Mouse (Mus musculus): ENCODE data around the gene Nfatc3.
A peak's percentile ranks its signal among the peaks of the same experiment; 100 is the strongest.

The Nfatc3 gene

DNA sequence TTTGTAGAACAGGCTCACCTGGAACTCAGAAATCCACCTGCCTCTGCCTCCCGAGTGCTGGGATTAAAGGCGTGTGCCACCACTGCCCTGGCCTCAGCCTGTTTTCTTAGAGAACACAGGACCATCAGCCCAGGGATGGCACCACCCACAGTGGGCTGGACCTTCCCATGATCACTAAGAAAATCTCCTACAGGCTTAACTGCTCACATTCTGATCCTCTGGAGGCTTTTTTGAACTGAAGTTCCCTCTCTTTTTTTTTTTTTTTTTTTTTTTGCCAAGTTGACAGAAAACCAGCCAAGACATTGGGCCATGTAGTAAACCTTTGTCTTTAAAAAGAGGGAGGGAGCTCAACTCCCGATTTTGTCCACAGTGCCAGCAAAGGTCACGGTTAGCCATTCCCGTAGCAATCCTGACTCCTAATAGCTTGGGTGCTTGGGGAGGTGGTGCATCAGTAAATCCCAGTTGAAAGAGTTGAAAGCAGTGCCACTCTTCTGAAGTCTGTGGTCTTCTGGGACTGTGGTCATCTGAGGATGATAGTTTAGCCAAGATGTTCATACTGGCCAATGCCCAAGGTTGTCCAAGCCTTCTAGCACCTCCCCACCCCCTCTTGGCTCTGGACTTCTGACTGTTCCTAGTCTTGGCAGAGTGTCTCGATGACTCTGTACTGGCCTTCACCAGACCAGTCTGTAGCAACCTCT lies 89.4 kb downstream of the Nfatc3 start:
- DNase-seq (ENCODE audit: low spot score): peak; percentile 99

DNA sequence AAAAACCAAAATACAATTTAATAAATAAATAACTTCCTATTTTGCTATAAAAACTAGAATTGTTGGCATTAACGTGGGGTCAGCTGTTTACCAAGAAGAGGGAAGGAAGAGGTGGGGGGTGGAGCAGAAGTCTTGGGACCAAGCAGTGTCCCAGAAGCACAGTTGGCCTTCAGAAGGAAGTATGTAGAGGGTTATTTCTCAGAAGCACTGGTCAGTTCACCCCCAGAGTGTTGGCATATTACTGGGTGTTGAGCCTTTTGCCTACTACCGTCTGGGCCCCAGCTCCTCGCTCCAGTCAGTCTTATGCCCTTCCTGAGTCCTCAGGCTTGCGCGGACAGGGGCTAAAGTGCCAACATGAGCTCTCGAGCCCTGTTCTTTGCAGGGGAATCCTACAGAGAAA lies 90.4 kb downstream of the Nfatc3 start:
- peak; percentile 96 for DNase-seq (ENCODE audit: low spot score)

DNA sequence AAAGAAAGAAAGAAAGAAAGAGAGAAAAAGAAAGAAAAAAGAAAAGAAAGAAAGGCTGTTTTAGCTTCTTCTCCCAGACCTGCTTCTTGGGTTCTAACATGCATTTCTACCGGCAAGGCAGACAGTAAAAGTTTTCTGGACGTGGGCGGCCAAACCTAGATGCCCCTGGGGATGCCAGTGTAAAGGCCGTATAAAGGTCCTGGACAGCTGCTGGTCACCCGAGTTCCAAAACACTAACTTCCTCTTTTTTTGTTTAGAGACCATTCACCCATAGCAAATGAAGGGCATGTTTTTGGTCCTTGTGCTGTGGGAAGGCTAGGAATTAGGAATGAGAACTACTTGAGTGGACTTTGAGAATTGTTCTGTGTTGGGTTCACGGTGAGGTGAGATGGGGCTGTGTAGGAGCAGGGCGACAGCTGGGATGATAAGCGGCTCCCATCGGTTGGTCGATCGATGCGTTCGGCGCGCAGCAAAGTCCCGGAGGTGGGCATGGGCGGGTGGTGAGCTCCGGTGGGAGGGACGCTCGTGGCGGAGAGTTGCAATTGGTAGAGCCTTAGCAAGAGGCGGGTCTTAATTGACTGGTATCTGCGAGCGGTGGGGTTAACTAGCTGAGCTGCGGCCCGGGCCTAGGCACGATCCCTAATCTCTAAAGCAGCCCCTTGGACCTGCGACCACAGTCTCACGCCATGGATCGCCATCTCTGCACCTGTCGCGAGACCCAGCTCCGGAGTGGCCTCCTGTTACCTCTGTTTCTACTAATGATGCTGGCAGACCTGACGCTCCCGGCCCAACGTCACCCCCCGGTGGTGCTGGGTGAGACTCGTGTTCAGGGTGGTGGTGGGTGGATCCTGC lies 91.4 kb downstream of the Nfatc3 start, which contains the start of gene Pla2g15:
Pla2g15 (plus strand) TSS at position 599 of the 852 bp plus-strand sequence.
- peak; percentile 93 for DNase-seq (ENCODE audit: low spot score)

DNA sequence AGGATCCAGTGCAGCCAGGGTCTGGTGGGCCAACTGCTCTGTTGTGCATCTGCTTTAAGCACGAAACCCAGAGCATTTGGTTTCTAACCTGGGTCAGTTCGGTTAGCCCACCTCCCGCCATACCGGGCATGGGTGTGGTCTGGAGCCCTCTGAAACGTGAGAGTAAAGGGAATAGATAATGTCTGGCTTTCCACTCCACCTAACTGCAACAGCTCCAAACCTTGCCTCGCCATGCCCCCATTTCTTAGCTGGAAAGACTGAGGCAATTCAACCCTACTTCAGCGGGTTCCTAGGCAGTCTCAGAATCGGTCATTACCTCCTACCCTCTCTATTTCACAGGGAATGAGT lies 92.0 kb downstream of the Nfatc3 start:
- no peak for DNase-seq (ENCODE audit: low spot score)

DNA sequence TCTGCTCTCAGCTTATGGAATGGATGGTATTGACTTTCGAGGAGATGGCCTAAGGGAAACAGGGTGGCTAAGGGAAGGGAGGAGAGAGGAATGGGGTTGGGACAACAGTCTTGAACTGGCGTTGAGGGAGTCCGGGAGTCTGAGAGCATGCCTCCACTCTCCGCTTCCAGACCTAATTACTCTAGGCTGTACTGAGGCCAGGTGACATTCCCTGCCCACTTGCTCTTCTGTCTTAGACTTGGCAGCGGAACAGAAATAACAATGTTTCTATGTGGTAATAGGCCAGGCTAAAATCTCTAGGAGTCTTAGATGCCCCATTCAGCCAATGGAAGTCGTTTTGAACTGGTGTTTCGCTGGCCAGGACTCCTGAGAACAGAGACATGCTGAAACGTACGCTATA lies 92.4 kb downstream of the Nfatc3 start:
- peak; percentile 75 for DNase-seq (ENCODE audit: low spot score)

DNA sequence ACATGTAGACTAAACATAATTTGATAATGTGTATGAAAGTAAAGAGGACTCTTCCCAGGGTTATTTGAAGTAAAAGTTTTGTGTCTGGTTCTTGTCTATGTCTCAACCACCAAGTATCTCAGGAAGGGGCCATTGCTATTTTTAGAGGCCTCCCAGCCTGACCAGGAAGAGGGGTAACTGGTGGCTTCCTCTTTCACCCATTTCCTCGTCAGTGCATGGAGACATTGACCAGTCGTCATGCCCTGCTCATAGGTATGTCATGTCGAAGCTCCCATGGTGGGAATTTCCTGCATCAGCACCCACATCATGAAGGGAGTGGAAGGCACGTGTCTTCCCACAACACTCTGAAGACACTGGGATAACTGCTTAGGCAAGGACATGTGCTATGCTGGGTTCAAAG lies 94.2 kb downstream of the Nfatc3 start:
- no peak for DNase-seq (ENCODE audit: low spot score)

DNA sequence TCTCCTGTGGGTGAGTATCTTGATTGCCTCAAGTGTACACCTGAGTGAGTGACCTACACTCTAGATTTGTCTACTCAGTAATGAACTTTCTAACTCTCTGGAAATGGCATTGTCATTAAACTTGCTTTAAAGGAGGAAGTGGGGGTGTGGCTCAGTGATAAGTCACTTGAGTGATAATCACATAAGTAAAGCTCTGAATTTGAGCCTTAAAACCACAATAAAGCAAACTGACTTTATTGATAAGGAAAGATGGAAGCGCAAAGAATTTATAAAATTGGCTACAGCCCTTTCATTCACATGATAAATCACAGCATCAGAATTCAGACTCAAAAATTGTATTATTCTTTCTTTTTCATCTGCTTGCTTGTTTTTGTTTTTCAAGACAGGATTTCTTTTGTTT lies 98.8 kb downstream of the Nfatc3 start:
- DNase-seq (ENCODE audit: low spot score): no peak

DNA sequence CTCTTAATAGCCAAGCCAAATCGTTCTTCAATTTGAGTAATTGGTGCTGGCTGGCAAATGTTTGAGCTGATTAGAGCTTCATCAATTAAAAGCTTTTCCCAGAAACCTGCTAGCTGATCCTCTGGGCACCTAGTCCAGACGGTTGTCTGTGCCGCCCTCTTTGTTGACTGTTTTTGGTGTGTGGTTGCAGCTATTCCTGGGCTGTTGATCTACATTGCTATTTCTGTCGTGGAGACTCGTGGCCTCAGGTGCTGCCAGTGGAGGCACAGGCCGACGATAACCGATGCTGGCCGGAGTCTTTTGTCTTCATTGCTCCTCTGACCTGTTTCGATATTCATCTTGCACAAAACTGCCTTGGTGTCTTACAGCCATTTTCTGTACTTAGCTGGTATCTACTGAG lies 99.7 kb downstream of the Nfatc3 start:
- no peak for DNase-seq (ENCODE audit: low spot score)

DNA sequence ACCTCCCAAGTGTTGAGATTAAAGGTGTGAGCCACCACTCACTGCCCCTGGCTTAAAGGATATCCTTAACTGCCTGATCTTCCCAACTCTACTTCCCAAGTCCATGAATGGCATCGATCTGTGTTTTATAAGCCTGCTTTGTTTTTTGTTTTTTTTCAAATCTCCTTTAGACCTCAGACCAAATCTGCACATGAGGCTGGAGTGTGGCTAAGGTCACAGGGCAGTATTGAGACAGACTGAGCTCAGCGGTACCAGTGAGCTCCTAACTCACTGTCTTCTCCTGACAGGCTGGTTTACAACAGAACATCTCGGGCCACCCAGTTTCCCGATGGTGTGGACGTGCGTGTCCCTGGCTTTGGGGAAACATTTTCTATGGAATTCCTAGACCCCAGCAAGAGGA lies 101.2 kb downstream of the Nfatc3 start:
- peak; percentile 74 for DNase-seq (ENCODE audit: low spot score)

DNA sequence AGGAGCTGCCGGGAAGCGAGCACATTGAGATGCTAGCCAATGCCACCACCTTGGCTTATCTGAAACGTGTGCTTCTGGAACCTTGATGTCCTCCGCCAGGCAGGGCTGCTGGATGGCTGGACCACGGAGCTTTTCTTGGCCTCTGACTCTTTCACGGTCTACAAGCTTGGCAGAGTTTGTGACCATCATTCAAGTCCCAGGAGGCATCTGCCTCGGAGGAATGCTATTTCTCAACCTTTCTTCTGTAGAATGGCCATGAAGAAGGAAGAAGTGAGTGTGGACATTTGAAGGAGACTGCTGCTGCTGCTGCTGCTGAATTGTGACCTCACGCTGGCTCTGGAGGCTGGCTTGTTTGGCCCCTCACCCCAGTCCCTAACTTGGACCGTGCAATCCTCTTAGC lies 104.6 kb downstream of the Nfatc3 start:
- DNase-seq (ENCODE audit: low spot score): peak; percentile 53

DNA sequence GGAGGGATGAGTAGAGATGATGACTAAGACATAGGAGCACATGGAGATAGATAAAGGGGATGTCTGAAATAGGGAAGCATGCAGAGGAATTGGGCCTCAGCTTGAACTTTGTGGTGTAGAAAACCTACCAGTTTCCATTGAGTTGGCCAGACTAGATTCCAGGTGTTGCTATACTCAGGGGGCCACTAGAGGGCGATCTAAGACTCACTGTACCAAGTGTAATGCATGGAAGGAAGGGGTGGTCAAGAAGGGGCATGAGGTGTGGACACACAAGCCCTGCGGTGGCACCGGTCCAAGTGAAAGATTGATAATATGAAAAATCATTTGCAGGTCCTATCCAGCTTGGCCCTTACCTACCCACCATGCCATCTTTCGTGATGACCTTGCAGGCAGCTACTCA lies 106.8 kb downstream of the Nfatc3 start:
- peak; percentile 76 for DNase-seq (ENCODE audit: low spot score)

DNA sequence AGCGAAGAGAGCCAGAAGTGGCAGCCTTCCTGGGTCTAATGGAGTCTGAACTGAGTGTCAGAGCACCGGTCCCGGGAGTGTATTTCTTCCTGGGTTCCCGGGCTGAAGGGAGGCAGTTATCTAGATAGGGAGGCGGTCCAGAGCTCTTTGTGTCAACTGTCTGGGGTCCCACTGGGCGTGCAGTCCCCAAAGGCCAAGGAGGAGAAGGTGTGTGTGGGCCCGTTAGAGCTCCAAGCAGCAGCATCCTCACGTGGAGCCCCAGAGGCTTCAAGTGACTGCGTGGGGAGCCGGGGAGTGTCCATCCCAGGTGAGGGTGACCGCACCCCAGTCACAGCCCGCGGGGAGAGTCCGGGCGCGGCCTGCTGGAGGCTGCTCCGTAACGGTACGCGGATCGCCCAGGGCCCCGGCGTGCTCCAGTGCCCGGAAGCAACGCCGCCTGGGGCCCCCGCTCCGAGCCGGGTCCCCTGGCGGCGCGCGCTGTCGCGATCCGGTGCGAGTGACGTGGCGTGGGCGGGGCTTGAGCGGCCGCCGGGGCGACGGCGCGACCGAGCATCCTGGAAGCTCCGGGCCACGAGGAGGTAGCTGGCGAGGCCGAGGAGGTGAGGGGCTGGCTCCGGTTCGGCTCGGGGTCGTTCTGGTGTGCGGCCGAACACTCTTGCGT lies 109.8 kb downstream of the Nfatc3 start, which contains the start of gene Slc7a6:
Slc7a6 (plus strand) TSS at position 502 of the 661 bp plus-strand sequence.
- DNase-seq (ENCODE audit: low spot score): peak; percentile 63

DNA sequence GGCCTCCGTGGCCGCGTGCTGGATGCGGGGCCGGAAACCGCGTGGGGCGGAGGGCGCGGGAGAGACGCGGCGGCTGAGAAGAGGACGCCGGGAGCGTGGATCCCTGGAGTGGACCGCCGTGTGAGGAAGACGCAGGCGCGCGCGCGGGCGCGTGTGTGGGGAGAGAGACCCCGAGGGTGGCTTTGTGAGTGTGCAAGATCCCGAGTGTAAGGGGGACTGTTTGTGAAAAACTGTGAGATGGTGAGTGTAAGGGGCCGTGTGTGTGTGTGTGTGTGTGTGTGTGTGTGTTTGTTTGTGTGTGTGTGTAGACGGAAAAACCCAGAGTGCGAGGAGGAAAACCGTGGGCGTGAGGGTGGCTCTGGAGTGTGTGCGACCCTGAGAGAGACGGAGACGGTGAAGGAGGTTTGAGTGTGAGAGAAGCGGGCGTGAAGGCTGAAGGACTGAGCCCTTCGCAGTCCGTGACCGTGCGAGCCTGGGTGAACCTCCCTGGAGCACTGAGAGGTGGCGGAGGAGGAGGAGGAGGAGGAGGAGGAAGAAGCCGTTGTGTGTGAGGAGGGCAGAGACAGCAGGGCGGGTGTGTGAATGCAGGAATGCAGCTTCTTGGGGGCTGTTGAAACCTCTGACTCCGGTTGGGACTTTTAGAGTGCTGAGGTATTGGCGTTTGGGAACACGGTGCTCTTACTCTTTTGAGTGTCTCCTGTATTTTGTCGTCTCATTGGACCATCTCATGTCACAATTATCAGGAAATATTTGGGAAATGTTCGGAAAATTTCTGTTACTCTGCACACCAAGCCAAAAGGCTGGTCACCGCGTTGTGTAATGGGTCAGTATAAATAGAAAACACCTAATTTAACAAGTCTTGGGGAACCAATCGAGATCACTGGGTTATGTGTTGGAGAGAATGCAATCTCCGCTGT lies 110.6 kb downstream of the Nfatc3 start:
- peak; percentile 73 for DNase-seq (ENCODE audit: low spot score)

DNA sequence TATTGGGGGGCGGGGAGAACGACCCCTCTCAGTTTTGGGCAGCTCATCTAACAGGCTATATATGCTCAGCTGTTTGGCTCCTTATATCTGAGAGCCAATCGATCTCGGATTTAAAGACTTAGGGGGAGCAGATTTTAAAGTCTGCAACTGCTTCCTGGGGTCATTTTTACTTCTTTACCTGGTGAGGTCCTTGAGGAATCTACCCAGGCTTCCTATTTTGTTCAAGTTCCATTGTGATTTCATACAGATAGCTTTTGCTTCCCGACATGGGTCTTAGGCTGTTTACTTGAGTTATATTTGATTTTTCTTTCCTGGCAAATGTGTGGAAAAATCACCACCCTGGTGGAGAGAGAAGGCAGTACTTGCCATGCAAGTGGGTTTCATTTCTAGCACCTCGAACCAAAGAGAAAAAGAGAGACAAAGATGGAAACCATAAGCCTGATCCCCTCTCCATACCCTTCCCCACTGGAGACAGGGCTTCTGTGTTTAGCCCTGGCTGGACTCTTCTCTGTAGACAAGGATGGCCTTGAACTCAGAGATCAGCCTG lies 111.4 kb downstream of the Nfatc3 start:
- DNase-seq (ENCODE audit: low spot score): no peak

DNA sequence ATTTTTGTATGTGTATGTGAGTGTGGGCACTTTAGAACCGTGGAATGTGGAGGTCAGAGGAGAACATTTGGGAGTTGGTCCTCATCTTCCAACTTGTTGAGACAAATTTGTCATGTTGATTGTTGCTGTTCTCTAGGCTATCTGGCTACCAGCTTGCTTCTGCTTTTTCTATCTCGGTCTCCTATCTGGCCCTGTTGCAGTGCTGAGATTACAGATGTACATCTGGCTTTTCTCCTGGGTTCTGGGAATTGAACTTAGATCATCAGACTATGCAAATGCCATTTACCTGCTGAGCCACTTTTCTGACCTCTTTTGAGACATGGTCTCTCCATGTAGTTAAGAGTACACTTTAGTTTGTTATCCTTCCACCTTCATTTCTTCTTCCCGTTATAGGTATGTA lies 114.9 kb downstream of the Nfatc3 start:
- DNase-seq (ENCODE audit: low spot score): no peak

DNA sequence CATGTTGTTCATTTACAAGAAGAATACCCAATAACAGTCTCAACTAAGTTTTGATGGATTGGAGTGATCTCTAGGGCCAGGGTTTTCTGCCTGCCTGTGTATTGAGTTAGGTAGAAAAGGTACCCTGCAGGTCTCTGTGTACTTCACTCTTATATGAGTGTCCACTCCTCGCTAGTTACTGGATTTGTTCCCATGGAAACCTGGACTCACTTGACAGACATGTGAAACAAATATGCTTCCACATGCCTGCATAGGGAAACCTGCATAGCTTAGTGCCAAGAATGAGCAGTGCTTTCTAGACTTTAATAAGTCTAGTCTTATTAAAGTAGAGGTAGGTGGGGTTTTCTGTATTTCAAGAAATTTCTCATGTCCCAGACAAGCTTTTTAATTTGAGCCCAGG lies 118.3 kb downstream of the Nfatc3 start:
- DNase-seq (ENCODE audit: low spot score): no peak

DNA sequence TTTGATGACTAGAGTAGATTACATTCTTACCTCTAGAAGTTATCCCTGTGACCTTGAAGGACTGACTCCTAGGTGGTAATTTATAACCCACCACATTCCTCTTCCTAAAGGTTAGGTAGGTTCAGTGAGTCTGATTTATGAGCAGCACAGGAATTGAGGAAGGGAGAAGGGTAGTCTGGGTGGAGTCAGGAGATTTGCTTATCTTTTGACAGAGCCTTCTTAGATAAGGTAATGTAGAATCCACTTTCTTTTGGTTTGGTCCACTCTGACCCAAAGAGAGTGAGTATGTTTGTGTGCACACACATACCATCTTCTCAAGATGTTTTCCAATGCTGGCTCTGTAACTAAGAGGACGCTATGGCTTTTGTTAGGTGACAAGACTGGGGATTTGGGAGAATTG lies 119.0 kb downstream of the Nfatc3 start:
- no peak for DNase-seq (ENCODE audit: low spot score)

DNA sequence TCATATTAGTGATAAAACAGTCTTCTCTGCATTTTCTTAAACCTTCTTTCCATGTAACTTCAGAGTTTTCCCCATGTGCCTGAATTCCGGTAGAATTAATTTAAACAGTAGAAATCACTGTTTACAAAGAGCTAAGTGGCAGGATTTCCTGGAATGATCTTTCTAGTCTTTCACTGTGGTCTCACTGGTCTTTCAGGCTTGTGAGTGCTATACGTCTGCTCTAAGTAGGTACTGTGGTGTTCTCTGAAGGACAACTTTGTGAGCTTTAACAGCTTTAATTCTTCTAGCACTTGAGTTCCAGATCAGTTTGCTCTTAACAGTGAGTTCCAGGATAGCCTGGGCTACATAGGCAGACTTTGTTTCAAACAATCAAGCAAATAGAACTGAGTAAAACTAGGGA lies 119.8 kb downstream of the Nfatc3 start:
- no peak for DNase-seq (ENCODE audit: low spot score)

Data from adipocyte (in vitro differentiated cells).